Mouse (Mus musculus) limb, embryonic 12.5 days (tissue): ENCODE data around the gene Apbb2. TPM values are rescaled to one million over a fixed set of nuclear protein-coding genes. Genes with fewer than 3 reads are reported as not detected.
A peak's percentile ranks its signal among the peaks of the same experiment; 100 is the strongest.

ENCODE experiments used
- ATAC-seq: fragments of 200-750 bp; cut with Nextera tagmentation; 2 replicates; pipeline ENCODE4 v1.8.0; 2017; ENCODE audit warnings: low read depth, moderate TSS enrichment; ENCODE audit not compliant: insufficient number of reproducible peaks, insufficient read depth, low FRiP score, low TSS enrichment
- H3K27ac ChIP-seq: fragments of 300-500 bp; sonication (generic); 2 replicates; pipeline ENCODE4 v1.5.1; 2016; ENCODE audit warnings: mild to moderate bottlenecking, moderate library complexity
- H3K27me3 ChIP-seq: fragments of 300-500 bp; sonication (generic); 2 replicates; pipeline ENCODE4 v1.6.1; 2016; ENCODE audit warnings: mild to moderate bottlenecking, moderate library complexity
- H3K36me3 ChIP-seq: fragments of 300-500 bp; sonication (generic); 2 replicates; pipeline ENCODE4 v1.6.1; 2016; ENCODE audit warnings: mild to moderate bottlenecking, moderate library complexity
- H3K4me1 ChIP-seq: fragments of 300-500 bp; sonication (generic); replicated peaks from 2 replicates; pipeline ENCODE4 v1.6.1; 2016
- H3K4me2 ChIP-seq: fragments of 300-500 bp; sonication (generic); 2 replicates; pipeline ENCODE4 v1.6.1; 2016; ENCODE audit warnings: mild to moderate bottlenecking, moderate library complexity
- H3K4me3 ChIP-seq: fragments of 300-500 bp; sonication (generic); replicated peaks from 2 replicates; pipeline ENCODE4 v1.5.1; 2016; ENCODE audit warnings: mild to moderate bottlenecking
- H3K9ac ChIP-seq: fragments of 300-500 bp; sonication (generic); replicated peaks from 2 replicates; pipeline ENCODE4 v1.6.1; 2016; ENCODE audit warnings: mild to moderate bottlenecking, moderate library complexity
- H3K9me3 ChIP-seq: fragments of 300-500 bp; sonication (generic); 2 replicates; pipeline ENCODE4 v1.6.1; 2016; ENCODE audit warnings: mild to moderate bottlenecking, moderate library complexity
- WGBS: fragments of 180-500 bp; shearing (Covaris S2); methylation state at CpG from one replicate; pipeline ENCODE4 v1.1.7; 2016; 5-methylcytosine and 5-hydroxymethylcytosine counted together
- polyA plus RNA-seq: library from polyadenylated mRNA; unstranded; fragments of >200 nt; fragmentation: Nextera tagmentation; extraction: Ambion mirVana; gene quantifications from 2 replicates; pipeline ENCODE4 v1.2.1, GENCODE M21; 2016

Gene Apbb2
- polyA plus RNA-seq, 1 experiment from 2014 or later, result 48.6 TPM

DNA sequence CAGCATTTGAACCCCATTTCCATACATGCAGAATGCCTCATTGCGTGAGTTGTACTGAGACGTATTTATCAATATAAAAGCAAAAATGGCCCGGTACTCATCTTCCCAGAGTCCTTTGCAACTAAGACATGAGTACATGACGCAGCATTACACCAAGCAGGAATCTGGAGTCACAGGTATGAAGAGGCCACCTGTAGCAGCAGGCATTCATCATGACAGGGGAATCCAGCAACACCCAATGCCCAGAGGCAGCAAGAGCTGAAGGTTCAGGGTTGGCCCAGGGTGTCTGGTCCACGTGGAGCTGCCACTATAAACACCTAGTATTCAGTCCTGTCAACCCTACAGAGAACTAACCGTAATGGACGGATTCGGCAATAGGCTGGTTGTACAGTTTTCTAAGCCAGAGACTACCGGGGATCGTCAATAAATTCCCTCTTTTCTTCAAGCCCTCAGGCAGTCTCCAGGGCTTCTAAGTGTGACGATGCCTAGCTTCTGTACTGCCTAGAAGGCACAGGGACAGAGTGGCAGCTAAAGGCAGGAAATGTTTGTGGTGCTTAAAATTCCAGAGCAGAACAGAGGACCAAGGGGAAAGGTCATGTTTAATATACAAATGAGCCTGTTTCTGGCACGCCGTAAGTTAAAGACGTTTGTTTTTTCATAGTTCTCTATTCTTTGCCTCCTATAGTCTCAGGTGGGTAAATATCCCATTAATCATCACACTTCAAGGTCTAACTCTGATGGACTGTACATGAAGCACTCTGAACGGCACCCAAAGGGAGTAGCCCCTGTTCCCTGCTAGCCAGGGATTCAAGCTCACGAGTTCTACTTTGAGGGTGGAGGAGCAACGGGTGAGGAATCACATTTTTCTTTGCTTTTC lies 114.8 kb downstream of the Apbb2 start:
- 38% methylated on average over 17 of the region's 17 CpGs for WGBS
- Histone ChIP-seq H3K9me3 (no peaks in the 10 kb centered on the region; the same call in 1 of the 2 replicates), H3K4me1 (peaks cover 16% of the 10 kb centered on the region), H3K9ac (no peak overlapping the region), H3K27ac (peak overlapping the region; percentile 4; the same call in 1 of the 2 replicates), H3K4me3 (no peak overlapping the region), H3K27me3 (no peaks in the 10 kb centered on the region), H3K4me2 (0 out of 2 replicates have a peak overlapping the region, but pooled peaks have one; percentile 0), H3K36me3 (no peaks in the 10 kb centered on the region)
- ATAC-seq, result no peak

- 85% methylated on average over 1 of the region's 1 CpGs for WGBS
- no peak overlapping the region for H3K4me2 ChIP-seq
Measured at GRCm38 (mm10) chr5:66503033-66503432, 115.6 kb downstream of the Apbb2 start.

DNA sequence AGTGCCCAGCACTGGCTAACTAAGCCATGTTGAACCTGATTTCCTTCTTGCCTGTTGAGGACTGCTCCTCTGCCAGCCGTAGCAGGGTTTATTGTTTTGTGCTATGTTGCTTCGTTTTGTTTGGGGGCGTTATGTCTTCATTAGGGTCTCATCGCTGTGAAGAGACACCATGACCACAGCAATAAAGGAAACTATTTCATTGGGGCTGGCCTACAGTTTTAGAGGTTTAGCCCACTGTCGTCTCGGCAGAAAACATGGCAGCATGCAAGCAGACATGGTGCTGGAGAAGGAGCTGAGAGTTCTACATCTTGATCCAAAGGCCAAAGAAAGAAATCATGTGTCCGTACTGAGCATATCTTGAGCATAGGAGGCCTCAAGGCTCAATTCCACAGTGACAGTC lies 119.0 kb downstream of the Apbb2 start:
- no peaks in the 10 kb centered on the region for H3K27me3 ChIP-seq
- no peak for ATAC-seq
- no peak overlapping the region for H3K4me2 ChIP-seq
- H3K9ac ChIP-seq, result no peak overlapping the region
- H3K27ac ChIP-seq, result no peak overlapping the region
- H3K36me3 ChIP-seq, result no peaks in the 10 kb centered on the region
- no peak overlapping the region for H3K4me3 ChIP-seq
- no peaks in the 10 kb centered on the region; the same call in 1 of the 2 replicates for H3K9me3 ChIP-seq
- 89% methylated on average over 7 of the region's 7 CpGs for WGBS
- peaks cover 54% of the 10 kb centered on the region for H3K4me1 ChIP-seq

More at GRCm38 (mm10) chr5:66503033-66503432, 115.6 kb downstream of the Apbb2 start:
- no peak overlapping the region for H3K27ac ChIP-seq
- H3K27me3 ChIP-seq, result no peaks in the 10 kb centered on the region
- H3K9me3 ChIP-seq, result no peaks in the 10 kb centered on the region; the same call in 1 of the 2 replicates
- no peak for ATAC-seq
- H3K4me1 ChIP-seq, result peaks cover 21% of the 10 kb centered on the region
- no peak overlapping the region for H3K4me3 ChIP-seq
- no peak overlapping the region for H3K9ac ChIP-seq
- no peaks in the 10 kb centered on the region for H3K36me3 ChIP-seq

DNA sequence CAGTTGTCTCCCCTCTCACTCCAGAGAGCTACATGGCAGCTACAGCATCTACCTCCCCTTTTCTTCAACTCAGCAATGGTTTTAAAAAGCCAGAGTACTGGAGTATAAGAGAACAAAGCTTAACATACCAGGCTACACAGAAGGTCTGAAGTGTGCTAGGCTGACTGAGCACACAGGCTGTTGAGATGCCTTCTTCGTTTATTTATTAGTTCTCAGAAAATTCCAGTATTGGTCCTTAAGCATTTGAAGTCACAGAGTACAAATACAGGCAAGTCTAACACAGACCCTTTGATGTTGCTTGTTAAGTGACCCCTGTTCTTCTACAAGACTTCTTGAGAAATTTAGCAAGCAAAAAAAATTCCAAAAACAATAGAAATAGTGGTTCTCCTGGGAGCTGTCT lies 120.4 kb downstream of the Apbb2 start:
- 42% methylated on average over 1 of the region's 1 CpGs for WGBS
- no peak overlapping the region for H3K4me2 ChIP-seq
- no peak for ATAC-seq
- H3K27me3 ChIP-seq, result no peaks in the 10 kb centered on the region
- H3K4me3 ChIP-seq, result no peak overlapping the region
- no peak overlapping the region for H3K9ac ChIP-seq
- H3K9me3 ChIP-seq, result no peaks in the 10 kb centered on the region; the same call in 1 of the 2 replicates
- H3K36me3 ChIP-seq, result no peaks in the 10 kb centered on the region
- no peak overlapping the region; the same call in 1 of the 2 replicates for H3K27ac ChIP-seq
- peaks cover 45% of the 10 kb centered on the region for H3K4me1 ChIP-seq

- Histone ChIP-seq H3K4me2 (no peak overlapping the region; the same call in 1 of the 2 replicates), H3K4me1 (peaks cover 43% of the 10 kb centered on the region), H3K9me3 (no peaks in the 10 kb centered on the region; the same call in 1 of the 2 replicates), H3K27me3 (no peaks in the 10 kb centered on the region), H3K27ac (peak overlapping the region; percentile 8; the same call in 1 of the 2 replicates), H3K9ac (no peak overlapping the region), H3K36me3 (no peaks in the 10 kb centered on the region), H3K4me3 (no peak overlapping the region)
- 43% methylated on average over 14 of the region's 14 CpGs for WGBS
- ATAC-seq, result no peak
Measured at GRCm38 (mm10) chr5:66497479-66498087, 121.0 kb downstream of the Apbb2 start.

- H3K27ac ChIP-seq, result peak overlapping the region; percentile 62; the same call in 1 of the 2 replicates
- H3K4me2 ChIP-seq, result no peak overlapping the region
- 38% methylated on average over 4 of the region's 4 CpGs for WGBS
- ATAC-seq, result peak; percentile 40; the same call in 1 of the 2 replicates
- H3K36me3 ChIP-seq, result no peaks in the 10 kb centered on the region
- H3K9ac ChIP-seq, result no peak overlapping the region; the same call in 1 of the 2 replicates
- H3K4me1 ChIP-seq, result peaks cover 43% of the 10 kb centered on the region
- H3K4me3 ChIP-seq, result no peak overlapping the region
- H3K27me3 ChIP-seq, result no peaks in the 10 kb centered on the region
- no peaks in the 10 kb centered on the region; the same call in 1 of the 2 replicates for H3K9me3 ChIP-seq
Measured at GRCm38 (mm10) chr5:66496881-66497360, 121.7 kb downstream of the Apbb2 start.

DNA sequence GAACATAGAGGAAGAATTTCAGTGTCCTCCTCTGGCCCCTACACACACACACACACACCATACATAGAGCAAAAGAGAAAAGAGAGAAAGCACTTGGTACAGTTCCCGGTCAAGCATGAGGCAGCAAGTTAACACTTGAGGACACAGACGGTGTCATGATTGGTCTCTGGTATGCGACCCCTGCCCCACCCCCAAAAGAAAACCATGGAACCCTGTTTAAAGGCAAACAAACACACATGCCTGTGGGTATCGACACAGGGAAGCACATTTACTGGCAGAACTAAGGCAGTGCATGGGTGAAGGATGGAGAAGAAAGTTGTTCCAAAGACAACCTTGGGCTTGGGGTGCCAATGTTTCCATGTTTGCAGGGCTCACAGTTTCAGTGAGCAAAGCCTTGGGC lies 123.9 kb downstream of the Apbb2 start:
- no peak overlapping the region for H3K9ac ChIP-seq
- no peak overlapping the region for H3K27ac ChIP-seq
- no peak for ATAC-seq
- no peaks in the 10 kb centered on the region for H3K27me3 ChIP-seq
- no peak overlapping the region for H3K4me2 ChIP-seq
- no peaks in the 10 kb centered on the region for H3K9me3 ChIP-seq
- H3K36me3 ChIP-seq, result no peaks in the 10 kb centered on the region
- no peak overlapping the region for H3K4me3 ChIP-seq
- WGBS, result 49% methylated on average over 4 of the region's 4 CpGs
- H3K4me1 ChIP-seq, result peaks cover 43% of the 10 kb centered on the region

DNA sequence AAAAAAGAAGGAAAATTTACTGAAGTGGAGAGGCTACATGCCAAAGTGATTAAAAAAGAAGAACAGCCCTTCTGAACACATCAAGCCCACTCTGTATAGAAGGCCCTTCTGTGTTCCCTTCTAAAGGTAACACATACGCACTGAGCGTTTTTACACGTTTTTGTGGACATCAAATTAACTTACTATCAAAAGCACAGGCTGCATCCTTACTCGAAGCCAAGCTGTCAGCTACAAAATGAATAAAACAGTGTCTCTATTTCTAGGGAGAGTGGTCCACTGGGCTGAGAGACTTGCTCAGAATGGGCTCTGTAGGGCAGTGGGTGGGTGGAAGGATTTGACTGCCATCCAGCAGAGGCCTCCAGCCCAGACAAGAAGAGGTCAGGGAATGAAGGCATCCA lies 126.0 kb downstream of the Apbb2 start:
- Histone ChIP-seq H3K9me3 (no peaks in the 10 kb centered on the region), H3K27ac (no peak overlapping the region), H3K27me3 (no peaks in the 10 kb centered on the region), H3K4me1 (peaks cover 34% of the 10 kb centered on the region), H3K4me3 (no peak overlapping the region), H3K36me3 (no peaks in the 10 kb centered on the region), H3K4me2 (no peak overlapping the region), H3K9ac (no peak overlapping the region)
- no peak for ATAC-seq
- WGBS, result 88% methylated on average over 4 of the region's 4 CpGs

- H3K4me2 ChIP-seq, result no peak overlapping the region
- no peak overlapping the region for H3K27ac ChIP-seq
- no peaks in the 10 kb centered on the region for H3K27me3 ChIP-seq
- H3K9ac ChIP-seq, result no peak overlapping the region
- no peak for ATAC-seq
- H3K4me1 ChIP-seq, result peaks cover 28% of the 10 kb centered on the region
- no peaks in the 10 kb centered on the region for H3K36me3 ChIP-seq
- 88% methylated on average over 14 of the region's 14 CpGs for WGBS
- H3K9me3 ChIP-seq, result no peaks in the 10 kb centered on the region
- no peak overlapping the region for H3K4me3 ChIP-seq
Measured at GRCm38 (mm10) chr5:66491907-66492562, 126.5 kb downstream of the Apbb2 start.

GRCm38 (mm10) chr5:66486028-66486427 lies 132.6 kb downstream of the Apbb2 start:
- Histone ChIP-seq H3K4me1 (peaks cover 14% of the 10 kb centered on the region), H3K4me3 (no peak overlapping the region), H3K4me2 (no peak overlapping the region), H3K36me3 (peaks cover 4% of the 10 kb centered on the region; the same call in 1 of the 2 replicates), H3K9me3 (no peaks in the 10 kb centered on the region), H3K9ac (no peak overlapping the region), H3K27me3 (no peaks in the 10 kb centered on the region), H3K27ac (0 out of 2 replicates have a peak overlapping the region, but pooled peaks have one; percentile 32)
- WGBS, result 43% methylated on average over 7 of the region's 7 CpGs
- no peak for ATAC-seq

GRCm38 (mm10) chr5:66476266-66476665 lies 142.3 kb downstream of the Apbb2 start:
- Histone ChIP-seq H3K4me2 (no peak overlapping the region), H3K36me3 (peaks cover 8% of the 10 kb centered on the region; the same call in 1 of the 2 replicates), H3K9ac (no peak overlapping the region), H3K27ac (no peak overlapping the region), H3K4me3 (no peak overlapping the region), H3K9me3 (no peaks in the 10 kb centered on the region), H3K4me1 (peaks cover 18% of the 10 kb centered on the region), H3K27me3 (no peaks in the 10 kb centered on the region)
- WGBS, result 86% methylated on average over 10 of the region's 10 CpGs
- no peak for ATAC-seq
